Mouse (Mus musculus) thymus, postnatal 14 days (tissue): Measurements from ENCODE around the gene Hist2h2aa1.
"Not testable (repeated sequence)": the region's sequence is repeated elsewhere in the genome, so short reads cannot be mapped to it uniquely, and the experiment has no call there.

Experiments used
- DNase-seq: peaks from one replicate; pipeline ENCODE4 v3.0.0; 2021

Hist2h2aa1 gene

DNA sequence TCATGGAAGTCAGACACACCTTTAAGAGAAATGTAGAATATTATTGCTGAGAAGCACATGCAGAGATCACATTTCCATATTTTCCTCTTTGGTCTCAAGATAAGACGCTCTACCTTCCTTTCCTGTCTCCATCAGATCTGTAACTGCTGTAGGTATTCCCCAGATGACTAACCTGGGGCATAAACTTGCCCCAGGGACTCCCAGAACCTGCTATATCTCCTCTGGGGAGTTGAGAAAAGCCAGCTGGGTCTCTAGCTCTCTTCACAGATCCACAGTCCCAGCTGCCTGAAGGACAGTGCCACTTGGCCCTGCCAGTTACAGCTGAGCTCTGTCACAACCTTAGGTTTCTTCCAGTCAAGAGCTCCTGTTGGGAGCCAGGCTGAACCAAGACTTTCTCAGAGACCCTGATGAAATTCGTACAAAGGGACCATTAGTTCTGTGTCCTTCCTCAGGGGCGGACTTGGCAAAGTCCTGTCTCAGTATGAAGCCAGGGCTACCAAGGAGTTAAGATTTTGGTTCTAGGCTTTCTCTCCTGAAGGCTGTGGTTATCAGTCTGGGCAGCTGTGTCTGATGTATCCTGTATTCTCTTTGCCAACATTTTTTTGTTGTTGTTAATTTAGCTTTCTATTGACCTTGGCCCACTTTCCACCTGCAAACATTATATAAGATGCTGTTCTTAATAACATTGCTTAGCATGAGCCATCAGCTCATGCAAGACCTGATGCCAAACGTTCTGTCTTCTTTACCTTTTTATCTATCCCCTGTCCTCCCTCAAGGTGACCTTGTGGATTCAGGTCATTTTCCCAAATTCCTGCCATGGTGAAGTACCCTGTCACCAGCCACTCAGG, 14.2 kb upstream of the Hist2h2aa1 start:
- no peak for DNase-seq

- DNase-seq, result no peak
Measured at GRCm38 (mm10) chr3:96231758-96232120, 13.6 kb upstream of the Hist2h2aa1 start.

GRCm38 (mm10) chr3:96234914-96235313, 10.4 kb upstream of the Hist2h2aa1 start:
- DNase-seq, result peak; percentile 50

DNA sequence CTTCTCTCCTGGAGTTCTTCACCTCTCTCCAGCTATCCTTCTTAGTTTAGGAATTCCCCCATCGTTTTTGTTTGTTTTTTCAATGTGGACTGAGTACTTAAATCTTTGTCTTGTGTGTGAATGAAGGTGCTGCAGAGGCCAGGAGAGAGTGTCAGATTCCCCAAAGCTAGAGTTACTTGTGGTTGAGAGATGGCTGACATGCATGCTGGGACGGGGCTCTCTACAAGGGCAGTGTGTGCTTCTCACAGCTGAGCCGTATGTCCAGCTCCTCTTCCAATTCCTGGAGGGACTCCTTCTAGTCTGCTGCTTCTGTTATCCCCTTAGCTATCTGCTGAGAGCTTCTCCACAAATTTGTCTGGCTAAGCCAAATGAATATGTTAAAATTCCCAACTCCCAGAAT, 9.5 kb upstream of the Hist2h2aa1 start:
- no peak for DNase-seq

GRCm38 (mm10) chr3:96236834-96237334, 8.4 kb upstream of the Hist2h2aa1 start:
- DNase-seq, result no peak

DNA sequence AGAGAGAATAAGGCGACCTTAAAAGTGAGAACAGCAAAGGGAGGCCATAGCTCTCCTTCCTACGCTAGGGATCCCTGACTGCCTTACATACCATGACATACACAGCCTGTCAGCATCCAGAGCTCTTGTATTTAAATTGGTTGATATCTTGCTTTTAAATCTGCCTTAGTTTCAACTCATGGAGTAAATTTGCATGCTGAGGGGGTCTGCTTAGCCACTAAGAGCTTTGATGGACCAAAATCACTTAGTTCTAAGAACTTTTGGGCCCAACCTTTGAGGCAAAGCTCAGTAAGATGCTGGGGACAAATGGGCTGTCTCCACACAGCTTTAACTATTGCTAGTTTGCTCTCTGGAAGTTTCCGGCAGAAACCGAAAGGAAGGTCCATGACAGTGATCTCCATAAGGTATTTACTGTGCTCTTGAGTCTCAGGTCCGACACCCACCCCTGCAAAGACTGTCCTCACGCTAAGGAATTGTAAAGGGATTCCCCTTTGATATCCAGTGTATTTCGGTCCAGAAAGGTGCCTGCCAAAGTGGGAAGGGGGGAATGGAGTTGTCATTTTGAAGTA, 7.9 kb upstream of the Hist2h2aa1 start:
- no peak for DNase-seq

DNA sequence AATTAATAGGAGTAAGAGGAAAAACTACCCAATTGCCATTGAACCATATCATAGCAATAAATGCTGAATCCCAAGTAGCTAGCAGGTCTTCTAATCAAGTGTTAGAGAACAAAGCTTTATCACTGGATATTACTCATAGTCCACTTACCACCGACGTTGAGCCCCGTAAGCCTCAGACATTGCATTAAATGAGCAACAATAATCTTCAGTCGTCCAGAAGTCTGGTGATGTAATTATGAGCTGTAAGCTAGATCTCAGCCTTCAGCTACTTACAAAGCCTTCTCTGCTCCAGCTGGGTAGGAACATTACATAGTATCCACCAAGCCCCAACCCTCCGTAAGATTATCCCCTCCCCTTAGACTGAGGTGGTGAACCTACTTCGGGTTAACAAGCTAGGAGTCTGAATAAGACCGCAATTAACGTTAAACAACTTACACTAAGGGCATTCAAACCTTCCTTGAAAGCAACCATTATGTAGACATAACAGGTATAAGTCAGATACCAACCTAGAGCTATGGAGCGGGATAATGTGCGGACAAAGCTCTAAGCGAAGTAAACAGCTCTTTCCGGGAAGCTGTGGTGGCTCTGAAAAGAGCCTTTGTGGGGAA, 7.3 kb upstream of the Hist2h2aa1 start:
- DNase-seq, result no peak

- DNase-seq, result peak; percentile 53
Measured at GRCm38 (mm10) chr3:96238954-96239793, 6.1 kb upstream of the Hist2h2aa1 start, which contains the start of gene Hist2h3c2. TSS of gene Hist2h3c2 (minus strand) at chr3:96239127.

DNA sequence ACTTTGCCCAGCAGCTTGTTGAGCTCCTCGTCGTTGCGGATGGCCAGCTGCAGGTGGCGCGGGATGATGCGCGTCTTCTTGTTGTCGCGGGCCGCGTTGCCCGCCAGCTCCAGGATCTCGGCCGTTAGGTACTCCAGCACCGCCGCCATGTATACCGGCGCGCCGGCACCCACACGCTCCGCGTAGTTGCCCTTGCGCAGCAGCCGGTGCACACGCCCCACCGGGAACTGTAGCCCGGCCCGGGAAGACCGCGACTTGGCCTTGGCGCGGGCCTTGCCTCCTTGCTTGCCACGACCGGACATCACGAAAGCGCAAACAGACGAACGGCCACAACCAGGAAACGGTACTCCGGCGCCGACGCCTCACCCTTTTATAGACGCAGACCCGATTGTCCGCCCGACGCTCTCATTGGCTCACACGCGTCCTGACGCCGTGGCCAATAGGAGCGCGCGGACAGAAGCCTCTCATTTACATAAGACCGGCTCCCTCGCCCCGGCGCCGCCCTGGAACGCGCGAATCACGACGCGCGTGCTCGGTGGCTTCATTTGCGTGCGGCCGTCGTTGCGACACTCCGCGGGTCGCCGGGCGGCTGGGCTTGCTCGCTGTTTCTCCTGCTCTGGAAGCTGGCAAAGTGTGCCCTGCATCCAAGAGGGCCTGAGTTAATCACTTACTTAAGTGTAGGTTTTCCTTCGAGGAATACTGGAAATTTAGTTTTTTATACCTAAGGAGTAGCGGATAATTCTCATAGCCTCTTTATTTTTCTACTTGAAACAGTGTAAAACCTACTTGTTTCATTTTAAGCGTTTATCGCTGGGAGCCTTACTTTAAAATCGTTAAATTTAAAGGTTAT, 5.1 kb upstream of the Hist2h2aa1 start, which contains the start of gene Hist2h2aa2:
TSS of gene Hist2h2aa2 (minus strand) at position 328 of the 850 bp plus-strand sequence.
- peak; percentile 95 for DNase-seq

- DNase-seq, result no peak
Measured at GRCm38 (mm10) chr3:96240799-96241197, 4.5 kb upstream of the Hist2h2aa1 start.

DNA sequence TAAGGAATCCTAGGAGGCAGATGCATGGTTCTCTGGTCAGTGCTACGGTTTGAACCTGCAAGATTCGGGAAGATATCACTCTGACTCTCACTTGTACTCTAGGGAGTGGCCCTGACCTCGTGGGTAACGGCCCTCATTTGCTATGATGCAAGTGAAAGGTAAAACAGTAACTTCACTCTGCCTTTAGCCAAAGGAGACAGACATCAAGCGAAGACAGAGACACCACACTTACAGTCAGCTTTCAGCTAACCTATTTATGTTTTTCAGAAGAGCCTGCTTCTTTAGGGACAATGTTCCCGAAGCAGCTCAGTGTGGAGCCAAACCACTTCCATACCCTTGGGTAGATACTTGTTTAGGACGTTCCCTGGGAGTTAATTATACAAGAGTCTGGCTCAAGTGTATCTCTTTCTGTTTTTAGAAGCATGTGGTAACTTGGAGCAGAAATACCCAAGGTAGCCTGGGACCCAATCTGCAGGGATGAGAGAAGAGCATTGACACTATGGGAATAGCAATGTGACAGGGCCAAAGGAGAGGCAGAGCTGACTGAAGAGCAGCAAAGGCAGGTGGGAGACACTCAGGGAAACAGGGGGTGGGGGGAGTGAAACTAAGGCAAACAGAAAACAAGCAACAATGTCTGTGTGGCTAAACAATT, 1.2 kb upstream of the Hist2h2aa1 start:
- DNase-seq, result peak; percentile 47

GRCm38 (mm10) chr3:96246018-96246417, 721 bp downstream of the Hist2h2aa1 start:
- not testable (repeated sequence) for DNase-seq

GRCm38 (mm10) chr3:96246427-96246856, 1.1 kb downstream of the Hist2h2aa1 start, which contains the start of gene Hist2h3c1:
TSS of gene Hist2h3c1 (plus strand) at chr3:96246685.
- DNase-seq, result not testable (repeated sequence)

DNA sequence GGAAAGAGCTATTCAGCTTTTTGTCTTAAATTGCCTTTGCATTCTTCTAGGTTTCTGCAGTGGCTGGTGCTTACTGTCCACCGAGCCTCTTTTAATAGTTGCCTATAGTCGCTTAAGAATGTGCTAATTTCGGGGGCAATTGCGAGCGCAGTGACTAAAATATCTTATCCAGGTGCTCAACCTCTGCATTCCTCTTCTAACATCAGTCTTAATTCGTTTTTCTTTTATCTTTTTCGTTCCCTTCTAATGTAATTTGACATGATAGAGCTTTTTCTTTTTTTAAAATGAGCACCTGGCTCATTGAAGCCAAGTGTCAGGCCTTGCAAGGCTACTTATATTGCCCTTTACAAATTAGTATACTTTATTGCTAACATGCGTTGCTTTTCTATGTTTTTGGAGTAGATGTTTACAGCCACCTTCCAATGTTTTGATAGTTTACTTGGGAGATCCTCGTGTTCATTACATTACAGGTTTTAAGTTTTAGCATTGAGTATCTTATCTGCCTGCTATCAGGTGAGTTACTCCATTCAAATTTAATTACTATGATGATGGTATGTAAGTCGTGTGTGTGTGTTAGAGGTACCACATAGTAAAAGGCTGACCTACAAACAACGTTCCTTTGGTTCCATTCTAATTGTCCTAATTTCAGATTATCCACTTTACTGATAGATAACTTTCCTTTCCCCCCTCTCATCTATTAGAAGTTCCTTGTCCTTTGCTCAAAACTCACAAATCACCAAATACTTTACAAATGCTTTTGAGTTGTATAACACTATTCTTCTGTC, 2.3 kb downstream of the Hist2h2aa1 start:
- DNase-seq, result no peak

DNA sequence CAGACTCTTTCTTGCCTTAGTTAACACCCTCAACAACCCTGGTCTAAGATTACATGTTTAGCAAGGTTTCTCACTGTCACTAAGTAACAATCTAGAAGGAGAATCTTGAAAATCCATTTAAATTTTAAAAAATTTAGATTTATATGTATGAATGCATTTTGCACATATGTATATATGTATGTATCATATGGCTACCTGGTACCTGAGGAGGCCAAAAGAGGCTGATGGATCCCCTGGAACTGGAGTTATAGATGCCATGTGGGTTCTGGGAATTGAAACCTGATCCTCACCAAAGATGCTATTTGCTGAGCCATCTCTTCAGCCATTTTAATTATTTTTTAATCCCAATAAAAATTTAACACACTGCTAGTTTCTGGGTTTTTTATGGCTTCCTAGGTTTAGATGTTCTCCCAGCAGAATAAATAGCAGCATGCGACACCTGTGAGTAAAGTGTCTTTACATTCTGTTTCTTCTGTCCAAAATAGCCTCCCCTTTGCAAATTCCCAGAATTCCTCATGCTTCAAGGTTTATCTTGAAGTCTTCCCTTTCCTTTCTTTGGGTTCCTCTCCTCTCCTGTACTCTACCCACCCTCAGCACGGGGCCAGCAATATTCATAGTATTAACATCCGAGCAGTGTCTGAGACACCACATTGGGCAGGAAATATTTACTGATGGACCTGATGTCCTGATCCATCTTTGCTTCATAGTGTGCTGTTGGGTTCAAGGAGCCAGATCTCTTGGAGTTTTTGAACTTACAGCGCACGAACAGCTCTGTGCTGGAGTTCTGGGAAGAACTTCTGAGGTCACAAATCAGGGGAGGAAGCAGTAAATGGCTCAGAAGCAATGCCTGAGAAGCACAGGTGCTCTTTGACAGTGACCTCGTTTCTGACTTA, 3.1 kb downstream of the Hist2h2aa1 start:
- DNase-seq, result no peak

GRCm38 (mm10) chr3:96249034-96249345, 3.7 kb downstream of the Hist2h2aa1 start:
- peak; percentile 38 for DNase-seq

GRCm38 (mm10) chr3:96250890-96251289, 5.6 kb downstream of the Hist2h2aa1 start:
- DNase-seq, result no peak

- DNase-seq, result no peak
Measured at GRCm38 (mm10) chr3:96251787-96252186, 6.5 kb downstream of the Hist2h2aa1 start.

DNA sequence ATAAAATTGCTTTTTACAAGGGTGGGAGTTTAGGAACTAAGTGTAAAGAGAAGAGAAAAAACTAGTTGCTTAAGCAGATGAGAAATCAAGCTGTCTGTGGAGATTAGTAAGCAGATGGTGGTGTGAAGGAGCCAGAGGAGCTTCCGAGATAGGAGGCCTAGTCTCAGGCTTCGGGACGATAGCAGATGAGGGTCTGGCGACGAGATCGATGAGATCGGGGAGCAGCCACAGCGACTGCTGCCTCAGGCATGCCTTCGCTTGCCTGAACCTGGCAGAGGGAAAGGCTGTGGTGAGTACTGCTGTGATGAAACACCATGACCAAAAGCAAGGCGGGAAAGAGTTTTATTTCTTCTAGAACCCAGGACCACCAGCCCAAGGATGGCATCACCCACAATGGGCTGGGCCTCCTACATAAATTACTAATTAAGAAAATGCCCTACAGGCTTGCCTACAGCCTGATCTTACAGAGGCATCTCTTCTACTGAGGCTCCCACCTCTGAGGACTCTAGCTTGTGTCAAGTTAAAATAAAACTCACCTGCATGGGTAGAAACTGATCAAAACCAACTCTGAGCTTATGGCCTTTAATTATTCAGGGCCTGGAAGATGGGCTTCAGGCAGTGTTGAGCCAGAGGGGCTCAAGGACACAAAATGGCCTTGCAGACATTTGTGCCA, 9.5 kb downstream of the Hist2h2aa1 start:
- no peak for DNase-seq
